Mouse (Mus musculus) lung, postnatal 14 days (tissue): ENCODE data around the gene Ankrd44.
A peak's percentile ranks its signal among the peaks of the same experiment; 100 is the strongest.

Experiments used
- DNase-seq: peaks from one replicate; pipeline ENCODE4 v3.0.0; 2021

Ankrd44 gene

DNA sequence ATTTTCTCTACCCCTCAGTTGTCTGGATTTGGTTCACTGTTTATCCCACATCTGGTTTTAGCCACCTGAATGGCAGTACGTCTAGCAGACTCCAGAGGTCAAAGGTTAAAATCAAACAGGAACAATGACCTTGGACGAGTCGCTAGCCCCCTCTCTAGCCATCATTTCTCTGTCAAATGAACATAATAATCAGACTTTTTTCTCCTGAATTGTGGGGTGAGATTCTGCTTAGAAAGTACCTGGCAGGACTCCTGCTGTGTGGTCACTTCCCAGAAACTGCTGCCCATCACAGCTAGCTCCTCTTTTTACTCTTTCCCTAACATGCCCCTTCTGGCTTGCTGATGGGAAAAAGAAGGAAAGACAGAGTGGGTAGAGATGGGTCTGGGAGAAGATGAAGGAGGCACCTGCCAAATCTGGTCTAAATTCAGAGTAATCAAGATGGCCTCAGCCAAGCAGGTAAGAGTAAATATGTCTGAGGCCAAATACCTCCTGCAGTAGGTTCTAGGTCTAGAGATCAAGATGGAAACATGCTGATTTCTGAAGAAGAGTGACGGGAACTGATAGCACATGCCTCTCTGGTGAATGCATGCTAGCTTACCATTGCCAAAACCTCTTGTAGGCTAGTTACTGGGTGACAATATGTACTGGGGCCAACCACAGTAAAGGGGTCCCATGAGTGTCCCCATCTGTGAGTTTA lies 117.6 kb downstream of the Ankrd44 start:
- DNase-seq: no peak

- DNase-seq: no peak
These were observed 118.4 kb downstream of the Ankrd44 start for GRCm38 (mm10) chr1:54807832-54808231.

DNA sequence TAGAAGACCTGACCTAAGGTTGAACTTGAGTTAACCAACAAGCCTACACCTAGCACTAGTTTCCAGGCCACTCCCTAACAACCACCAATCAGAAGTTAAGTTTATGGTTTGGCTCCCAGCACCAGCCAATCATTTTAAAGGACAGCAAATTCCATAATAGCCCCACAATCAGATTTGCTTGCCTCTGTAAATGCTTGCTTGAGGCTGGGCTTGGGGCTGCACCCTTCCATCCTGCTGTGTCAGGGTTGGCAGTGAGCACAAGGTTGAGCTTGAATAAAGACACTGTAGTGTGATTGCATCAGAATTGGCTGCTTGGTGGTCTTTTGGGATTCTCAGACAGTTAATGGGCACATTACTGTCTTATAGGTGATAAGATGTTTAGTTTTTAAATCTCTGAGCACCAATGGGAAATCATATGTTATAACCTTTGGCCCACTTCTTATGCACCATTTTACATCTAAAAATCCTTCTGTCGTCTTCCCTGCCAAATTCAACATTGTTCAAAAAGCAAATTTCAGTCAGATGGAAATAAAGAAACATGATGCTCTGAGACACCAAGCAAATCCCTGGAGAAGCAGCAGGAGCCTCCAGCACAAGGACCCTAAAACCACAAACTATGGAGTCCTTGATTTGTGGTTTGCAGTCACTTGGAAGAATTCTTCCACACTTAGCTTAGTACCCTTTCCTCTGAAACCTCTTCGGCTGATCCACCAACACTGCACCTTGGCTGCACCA lies 119.9 kb downstream of the Ankrd44 start:
- no peak for DNase-seq

- no peak for DNase-seq
These were observed 121.8 kb downstream of the Ankrd44 start for GRCm38 (mm10) chr1:54804406-54804805.

DNA sequence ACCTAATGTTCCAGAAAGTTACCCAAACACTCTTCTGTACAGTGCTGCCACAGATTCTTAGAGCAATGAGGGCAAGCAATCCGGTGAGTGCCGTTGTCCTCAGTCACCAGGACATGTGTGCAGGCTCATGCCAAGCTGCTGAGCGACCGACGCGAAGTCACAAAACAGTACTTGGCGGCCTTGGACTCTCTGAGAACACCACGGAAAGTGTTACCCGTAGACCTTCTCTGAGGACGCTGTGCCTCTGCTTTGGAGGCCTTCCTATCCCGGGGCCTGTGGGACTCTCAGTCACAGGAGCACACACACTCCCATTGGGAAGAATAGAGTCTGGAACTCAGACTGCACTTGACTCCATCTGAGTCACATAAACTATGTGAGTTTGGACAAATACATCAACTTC lies 123.5 kb downstream of the Ankrd44 start:
- DNase-seq: no peak

- no peak for DNase-seq
These were observed 124.9 kb downstream of the Ankrd44 start for GRCm38 (mm10) chr1:54801256-54801655.

GRCm38 (mm10) chr1:54799421-54799820 lies 126.8 kb downstream of the Ankrd44 start:
- DNase-seq: no peak

DNA sequence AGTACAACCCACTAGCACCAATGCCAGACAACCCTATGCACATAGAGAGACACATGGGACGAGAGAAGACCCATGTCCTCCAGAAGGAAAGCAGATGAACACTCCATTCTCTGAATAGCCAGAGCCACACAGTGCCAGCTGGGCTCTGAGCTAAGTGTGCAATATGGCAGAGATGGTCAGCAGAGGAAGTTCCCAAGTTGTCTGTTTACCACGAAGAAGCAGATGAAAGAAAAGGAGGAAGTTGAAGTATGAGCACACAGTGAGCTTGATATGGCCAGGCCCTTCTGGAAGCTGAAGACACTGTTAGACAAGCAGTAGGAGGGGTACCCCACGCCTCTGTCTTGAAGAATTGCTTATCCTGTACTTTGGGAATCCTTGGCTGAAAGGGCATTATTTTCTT lies 127.8 kb downstream of the Ankrd44 start:
- DNase-seq: no peak

GRCm38 (mm10) chr1:54794709-54795108 lies 131.5 kb downstream of the Ankrd44 start:
- DNase-seq: no peak

DNA sequence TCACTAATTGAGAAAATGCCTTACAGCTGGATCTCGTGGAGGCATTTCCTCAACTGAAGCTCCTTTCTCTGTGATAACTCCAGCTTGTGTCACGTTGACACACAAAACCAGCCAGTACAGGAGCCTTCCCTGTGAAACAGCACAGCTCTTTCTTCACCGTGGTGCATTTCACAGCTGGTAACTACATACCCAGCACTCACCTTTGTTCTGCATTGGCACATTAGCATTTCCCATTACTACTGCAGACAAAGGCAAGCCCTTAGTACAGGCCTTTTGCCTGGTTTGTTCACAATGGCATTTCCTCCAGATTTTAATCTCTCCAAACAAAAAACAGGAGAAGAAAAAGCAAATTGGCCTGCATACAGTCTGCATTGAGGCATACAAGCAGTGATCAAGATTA lies 134.8 kb downstream of the Ankrd44 start:
- DNase-seq: no peak

- no peak for DNase-seq
These were observed 136.7 kb downstream of the Ankrd44 start for GRCm38 (mm10) chr1:54789327-54789960.

DNA sequence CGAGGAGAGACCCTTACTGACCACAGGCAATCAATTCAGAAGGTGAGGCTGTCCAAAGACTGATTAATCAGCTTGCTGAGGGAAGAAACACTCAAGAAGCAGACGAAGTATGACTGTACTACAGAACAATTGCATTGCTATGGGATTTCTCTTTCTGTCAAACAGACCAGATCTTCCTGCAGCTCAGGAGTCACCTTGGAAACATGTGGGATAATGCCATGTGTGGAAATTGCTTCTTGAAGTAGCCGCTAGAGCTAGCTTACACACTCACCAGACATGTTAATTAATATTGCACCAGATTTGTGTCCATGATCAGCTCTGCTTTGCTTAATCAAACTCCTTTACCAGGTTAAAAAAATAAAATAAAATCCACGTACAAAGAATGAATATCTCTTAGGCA lies 137.8 kb downstream of the Ankrd44 start:
- DNase-seq: no peak

- no peak for DNase-seq
These were observed 148.0 kb downstream of the Ankrd44 start for GRCm38 (mm10) chr1:54778151-54778550.

DNA sequence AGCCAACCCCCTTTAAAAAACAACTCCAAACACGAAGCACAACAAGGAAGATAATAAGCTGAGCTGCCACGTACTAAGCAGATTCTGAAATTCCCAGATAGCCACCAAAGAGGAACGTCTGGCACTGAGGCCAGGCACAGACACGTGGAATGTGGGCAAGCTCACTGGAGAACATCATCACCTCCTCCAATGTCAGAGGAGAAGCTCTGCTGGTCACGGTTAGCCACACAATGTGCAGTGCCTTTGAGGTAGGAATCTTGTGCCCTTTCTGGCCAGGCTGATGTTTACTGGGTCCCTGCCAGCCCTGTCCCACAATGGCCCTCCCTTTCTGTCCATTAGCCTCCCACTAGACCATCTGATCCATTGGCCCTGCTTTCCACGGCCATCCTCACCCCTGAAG lies 149.1 kb downstream of the Ankrd44 start:
- DNase-seq: no peak

DNA sequence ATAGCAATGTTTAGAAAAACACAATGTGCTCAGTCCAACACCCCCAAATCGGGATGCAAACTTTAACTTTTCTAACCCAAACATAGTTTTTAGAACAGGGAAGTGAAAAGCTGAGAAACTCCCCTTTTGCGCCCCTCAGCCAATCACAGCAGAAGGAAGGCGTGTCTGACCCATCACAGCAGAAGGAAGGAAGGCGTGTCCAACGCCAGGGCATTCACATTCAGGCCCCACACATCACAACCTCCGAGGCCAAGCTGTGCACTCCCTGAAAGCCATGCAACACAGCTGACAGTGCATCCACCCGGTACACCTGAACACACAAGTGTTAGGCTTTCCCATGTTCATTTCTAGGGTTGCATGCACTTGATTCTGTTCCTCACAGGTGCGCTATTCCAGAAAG lies 150.1 kb downstream of the Ankrd44 start:
- no peak for DNase-seq

DNA sequence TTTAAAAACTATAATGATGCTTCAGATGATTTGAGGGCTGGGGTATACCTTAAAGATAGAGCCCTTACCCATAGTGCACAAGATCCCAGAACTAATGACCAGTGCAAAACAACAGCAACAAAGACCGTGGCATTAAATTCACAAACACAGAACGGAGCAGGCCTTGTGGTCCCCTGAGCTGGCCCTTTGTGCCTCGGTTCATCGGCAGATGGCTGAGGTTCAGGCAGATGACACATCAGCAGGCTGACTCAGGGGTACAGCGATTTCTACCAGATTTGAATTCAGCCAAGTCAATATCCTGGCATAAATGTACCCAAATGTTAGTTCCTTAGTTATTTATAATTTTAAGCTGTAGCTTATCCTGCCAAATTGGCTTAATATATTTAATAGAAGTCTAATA lies 153.3 kb downstream of the Ankrd44 start:
- DNase-seq: no peak

GRCm38 (mm10) chr1:54771471-54771870 lies 154.7 kb downstream of the Ankrd44 start:
- DNase-seq: no peak

DNA sequence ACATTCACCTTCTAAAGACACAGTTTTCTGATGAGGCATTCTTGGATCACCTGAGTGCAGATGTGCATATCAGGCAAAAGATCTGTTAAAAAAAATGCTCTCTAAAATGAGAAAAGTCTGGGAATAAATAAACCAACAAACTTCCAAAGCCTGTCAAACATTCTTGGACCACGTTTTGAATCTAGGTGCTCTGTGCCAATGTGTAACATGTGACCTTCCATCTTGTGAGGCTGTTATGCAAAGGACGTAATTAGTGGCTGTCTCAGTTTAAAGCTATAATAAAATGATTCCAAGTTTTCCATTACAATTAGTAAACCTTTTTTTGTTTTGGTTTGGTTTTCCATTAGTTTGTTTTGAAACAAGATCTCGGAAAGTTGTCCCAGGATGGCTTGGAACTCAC lies 159.0 kb downstream of the Ankrd44 start:
- no peak for DNase-seq

DNA sequence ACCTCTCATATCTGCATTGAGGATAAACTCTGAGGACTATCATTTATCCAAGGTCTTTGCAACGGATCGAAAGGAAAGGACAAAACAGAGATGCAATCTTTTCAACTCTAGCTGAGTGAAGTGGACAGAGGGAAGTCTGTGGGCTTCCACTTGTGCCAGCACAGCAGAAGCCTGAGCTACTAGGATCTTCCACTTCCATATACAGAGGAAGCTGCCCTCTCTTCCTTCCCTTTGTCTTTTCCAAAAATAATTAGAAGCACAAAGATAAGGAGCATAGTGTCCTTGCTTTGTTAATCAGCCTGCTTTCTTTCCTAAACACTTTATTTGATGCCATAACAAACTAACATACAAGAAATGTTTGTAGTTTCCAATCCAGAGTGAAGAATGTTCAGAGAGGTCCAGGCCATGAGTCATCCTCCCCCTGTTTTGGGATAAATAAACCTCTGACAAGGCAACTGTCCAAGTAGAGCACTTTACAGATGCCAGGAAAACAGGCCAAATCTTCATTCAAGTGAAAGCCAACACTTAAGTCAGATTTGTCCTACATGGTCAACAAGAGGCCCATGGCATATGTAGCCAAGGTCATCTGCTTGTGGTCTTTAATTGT lies 160.5 kb downstream of the Ankrd44 start:
- DNase-seq: peak; percentile 60

DNA sequence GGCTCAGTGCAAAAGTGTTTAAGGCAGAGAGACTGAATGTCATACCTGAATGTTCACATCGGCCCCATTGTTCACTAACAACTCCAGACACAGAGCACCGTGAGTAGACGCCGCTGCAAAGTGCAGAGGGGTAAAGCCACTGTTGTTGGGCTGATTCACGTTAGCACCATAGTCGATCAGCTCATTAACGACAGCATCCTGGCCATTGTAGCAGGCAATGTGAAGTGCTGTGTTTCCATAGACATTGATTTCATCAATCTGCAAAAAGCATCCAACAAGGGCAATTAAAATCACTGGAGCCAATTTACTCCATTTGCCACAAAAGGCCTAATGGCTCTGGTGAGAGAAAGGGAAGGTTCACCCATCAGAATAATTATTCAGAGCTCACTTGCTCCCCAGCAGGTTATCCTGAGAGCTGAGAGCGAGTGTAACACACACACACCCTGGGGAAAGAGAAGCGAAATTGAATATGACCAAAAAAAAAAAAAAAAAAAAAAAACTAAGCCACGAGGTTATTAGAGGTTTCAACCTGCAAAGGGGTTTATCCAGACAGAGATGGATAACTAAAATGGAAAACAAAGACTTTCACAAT lies 163.9 kb downstream of the Ankrd44 start:
- no peak for DNase-seq

DNA sequence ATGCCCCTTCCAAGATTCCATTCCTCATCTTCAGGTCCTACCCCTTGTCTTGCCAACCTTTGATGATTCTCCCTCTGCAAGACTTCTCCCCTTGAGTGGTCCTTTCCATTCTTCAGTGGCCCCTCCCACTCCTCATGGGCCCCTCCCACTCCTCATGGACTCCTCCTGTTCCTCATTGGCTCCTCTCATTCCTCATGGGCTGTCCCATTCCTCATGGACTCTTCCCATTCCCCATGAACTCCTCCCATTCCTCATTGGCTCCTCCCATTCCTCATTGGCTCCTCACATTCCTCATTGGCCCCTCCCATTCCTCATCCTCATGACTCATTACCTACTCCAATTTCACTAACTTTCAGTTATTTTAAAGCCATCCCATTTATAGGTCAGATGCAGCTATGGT lies 166.3 kb downstream of the Ankrd44 start:
- DNase-seq: no peak

DNA sequence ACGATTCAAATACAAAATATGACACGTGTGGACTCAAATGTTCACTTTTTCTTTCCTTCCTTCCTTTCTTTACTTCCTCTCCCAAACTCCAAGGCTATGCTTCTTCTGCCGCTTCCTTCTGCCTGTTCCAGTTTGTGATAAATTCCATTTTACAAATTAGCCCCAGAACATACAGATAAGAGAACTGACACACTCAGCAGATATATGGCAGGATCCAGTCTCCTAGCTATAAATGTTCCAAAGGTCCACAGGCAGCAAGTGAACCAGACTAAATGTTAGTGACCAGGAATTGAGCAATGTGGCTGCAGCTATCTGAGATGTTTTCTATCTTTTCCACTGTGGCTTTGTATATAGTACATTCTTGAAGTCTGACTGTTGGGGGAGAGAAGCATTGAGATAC lies 168.9 kb downstream of the Ankrd44 start:
- DNase-seq: no peak

- DNase-seq: no peak
These were observed 170.4 kb downstream of the Ankrd44 start for GRCm38 (mm10) chr1:54755690-54756365.
